Mouse (Mus musculus) 416B (cell line): ENCODE data around the gene Gm42715.
"Not testable (repeated sequence)": the region's sequence is repeated elsewhere in the genome, so short reads cannot be mapped to it uniquely, and the experiment has no call there.

Experiments used
- DNase-seq: peaks from one replicate; pipeline ENCODE4 v3.0.0; 2011; ENCODE audit warnings: low read depth

Gm42715 gene

GRCm38 (mm10) chr7:127498407-127498806 lies 21.0 kb upstream of the Gm42715 start:
- DNase-seq: peak; percentile 72

DNA sequence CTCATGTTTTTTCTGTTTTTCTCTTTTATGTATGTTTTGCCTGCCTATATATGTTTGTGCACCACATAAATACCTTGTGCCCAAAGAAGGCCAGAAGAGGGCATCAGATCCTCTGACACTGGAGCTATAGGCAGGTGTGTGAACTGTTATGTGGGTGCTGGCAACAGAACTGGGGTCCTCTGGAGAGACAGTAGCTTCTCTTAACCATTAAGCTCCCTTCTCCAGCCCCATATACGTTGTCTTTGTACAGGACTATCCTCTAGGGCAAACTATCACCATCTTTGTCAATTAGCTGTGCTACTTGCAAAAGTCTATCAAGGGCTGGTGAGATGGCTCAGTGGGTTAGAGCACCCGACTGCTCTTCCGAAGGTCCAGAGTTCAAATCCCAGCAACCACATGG lies 11.1 kb upstream of the Gm42715 start:
- DNase-seq: no peak

GRCm38 (mm10) chr7:127509830-127510229 lies 9.6 kb upstream of the Gm42715 start:
- not testable (repeated sequence) for DNase-seq

GRCm38 (mm10) chr7:127511241-127511640 lies 8.1 kb upstream of the Gm42715 start:
- DNase-seq: no peak

DNA sequence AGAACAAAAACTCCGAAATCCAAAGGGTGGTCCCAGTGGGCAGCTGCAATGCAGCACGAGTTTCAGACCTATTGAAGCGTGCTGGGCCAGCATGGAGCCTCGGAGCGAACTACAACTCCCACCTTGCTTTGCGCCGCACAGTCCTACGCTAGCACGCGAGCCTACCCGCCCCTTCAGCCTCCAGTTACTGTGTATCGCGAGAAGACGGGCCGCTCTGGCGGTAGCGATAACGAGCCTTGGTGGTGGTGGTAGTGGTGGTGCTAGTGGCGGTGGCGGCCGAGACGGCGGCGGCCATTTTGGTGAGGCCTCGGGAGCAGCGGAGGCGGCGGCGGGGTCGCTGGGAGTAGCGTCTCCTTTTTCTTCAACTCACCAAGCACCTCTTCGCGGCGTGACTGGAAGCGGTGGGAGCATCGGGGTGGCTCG lies 7.6 kb upstream of the Gm42715 start, which contains the start of gene Srcap:
Srcap (plus strand) TSS at position 176 of the 423 bp plus-strand sequence.
- DNase-seq: peak; percentile 99

- peak; percentile 92 for DNase-seq
Measured at GRCm38 (mm10) chr7:127512231-127513015, 7.0 kb upstream of the Gm42715 start.

DNA sequence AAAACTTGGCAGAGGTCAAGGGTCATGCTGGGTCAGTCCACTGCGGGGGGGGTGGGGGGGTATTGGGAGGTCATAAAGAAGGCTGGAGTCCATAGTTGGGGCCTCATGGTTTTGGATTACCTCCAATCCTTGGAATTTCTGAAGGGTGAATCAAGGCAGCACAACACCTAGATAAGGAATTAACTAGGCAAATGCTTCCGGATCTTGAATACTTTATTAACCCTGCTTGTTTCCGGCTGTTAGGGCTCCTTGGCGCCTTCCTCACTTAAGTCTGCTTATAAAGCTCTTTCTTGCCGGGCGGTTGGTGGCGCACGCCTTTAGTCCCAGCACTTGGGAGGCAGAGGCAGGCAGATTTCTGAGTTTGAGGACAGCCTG lies 6.4 kb upstream of the Gm42715 start:
- no peak for DNase-seq

- no peak for DNase-seq
Measured at GRCm38 (mm10) chr7:127513781-127514180, 5.6 kb upstream of the Gm42715 start.

- DNase-seq: no peak
Measured at GRCm38 (mm10) chr7:127515846-127516245, 3.5 kb upstream of the Gm42715 start.

DNA sequence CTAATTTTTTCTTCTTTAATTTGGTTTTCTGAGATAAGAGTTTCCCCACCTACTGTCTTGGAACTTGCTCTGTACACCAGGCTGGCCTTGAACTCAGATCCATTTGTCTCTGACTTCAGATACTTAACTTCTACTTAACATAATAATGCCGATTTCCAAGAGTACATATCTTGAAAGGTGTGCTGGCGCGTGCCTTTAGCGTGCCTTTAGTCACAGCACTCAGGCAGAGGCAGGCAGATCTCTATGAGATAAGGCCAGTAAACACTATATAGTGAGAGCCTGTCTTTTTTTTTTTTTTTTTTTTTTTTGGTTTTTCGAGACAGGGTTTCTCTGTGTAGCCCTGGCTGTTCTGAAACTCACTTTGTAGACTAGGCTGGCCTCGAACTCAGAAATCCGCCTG lies 3.0 kb upstream of the Gm42715 start:
- DNase-seq: no peak

GRCm38 (mm10) chr7:127541671-127542070 lies 22.3 kb downstream of the Gm42715 start:
- no peak for DNase-seq

DNA sequence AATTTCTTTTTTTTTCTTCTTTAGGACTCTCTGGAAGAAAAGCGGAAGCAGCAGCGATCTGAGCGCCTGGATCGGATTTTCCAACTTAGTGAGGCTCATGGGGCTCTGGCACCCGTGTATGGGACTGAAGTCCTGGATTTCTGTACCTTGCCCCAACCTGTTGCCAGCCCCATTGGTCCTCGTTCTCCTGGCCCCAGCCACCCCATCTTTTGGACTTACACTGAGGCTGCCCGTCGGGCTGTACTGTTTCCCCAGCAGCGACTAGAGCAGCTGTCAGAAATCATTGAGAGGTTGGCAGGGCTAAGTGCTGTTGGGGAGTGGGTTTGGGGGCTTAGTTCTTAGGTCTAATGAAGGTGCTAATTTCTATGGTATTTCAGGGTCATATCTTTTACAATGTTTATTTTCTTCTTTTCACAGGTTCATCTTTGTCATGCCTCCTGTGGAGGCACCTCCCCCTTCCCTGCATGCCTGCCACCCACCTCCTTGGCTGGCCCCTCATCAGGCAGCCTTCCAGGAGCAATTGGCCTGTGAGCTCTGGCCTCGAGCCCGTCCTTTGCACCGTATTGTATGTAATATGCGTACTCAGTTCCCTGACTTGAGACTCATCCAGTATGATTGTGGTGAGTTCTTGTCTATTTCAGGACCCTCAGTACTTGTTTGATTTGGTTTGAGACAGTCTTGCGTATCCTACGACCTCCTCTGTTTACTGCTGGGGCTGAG lies 29.9 kb downstream of the Gm42715 start:
- DNase-seq: no peak

DNA sequence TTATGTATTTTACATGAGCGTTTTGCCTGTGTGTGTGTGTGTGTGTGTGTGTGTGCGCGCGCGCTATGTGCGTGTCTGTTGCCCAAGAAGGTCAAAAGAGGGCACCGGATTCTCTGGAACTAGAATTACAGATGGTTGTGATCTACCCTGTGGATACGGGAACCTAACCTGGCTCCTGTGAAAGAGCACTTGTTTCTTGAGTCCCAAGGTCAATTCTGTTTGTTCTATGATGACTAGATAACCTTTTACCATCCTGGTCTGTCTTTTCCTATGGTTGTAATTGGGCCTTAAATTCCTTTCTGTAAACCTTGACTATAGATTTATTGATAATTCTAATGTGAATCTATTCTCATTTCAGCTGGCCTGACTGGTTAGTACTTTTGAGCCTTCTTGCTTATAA lies 32.2 kb downstream of the Gm42715 start:
- DNase-seq: no peak

DNA sequence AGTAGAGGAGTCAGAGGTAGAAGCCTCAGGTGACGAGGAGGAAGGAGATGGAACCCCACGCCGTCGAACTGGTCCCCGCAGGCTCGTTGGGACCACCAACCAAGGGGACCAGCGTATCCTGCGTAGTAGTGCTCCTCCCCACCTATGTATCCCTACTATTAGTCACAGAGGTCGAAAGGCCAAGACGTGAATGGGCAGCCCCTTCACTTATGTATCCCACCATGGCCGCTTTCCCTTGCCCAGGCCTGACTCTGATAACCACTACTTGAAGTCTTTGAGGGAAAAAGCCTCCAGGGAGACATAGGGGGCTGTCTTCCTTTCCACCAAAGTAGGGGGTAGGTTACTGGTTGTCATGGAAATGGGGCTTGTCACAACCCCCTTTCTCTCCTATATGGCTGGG lies 41.2 kb downstream of the Gm42715 start:
- no peak for DNase-seq

GRCm38 (mm10) chr7:127561340-127561858 lies 42.0 kb downstream of the Gm42715 start, which contains the start of gene Tmem265:
TSS of gene Tmem265 (plus strand) at chr7:127561390.
- DNase-seq: no peak

- DNase-seq: no peak
Measured at GRCm38 (mm10) chr7:127564381-127565150, 45.2 kb downstream of the Gm42715 start.

DNA sequence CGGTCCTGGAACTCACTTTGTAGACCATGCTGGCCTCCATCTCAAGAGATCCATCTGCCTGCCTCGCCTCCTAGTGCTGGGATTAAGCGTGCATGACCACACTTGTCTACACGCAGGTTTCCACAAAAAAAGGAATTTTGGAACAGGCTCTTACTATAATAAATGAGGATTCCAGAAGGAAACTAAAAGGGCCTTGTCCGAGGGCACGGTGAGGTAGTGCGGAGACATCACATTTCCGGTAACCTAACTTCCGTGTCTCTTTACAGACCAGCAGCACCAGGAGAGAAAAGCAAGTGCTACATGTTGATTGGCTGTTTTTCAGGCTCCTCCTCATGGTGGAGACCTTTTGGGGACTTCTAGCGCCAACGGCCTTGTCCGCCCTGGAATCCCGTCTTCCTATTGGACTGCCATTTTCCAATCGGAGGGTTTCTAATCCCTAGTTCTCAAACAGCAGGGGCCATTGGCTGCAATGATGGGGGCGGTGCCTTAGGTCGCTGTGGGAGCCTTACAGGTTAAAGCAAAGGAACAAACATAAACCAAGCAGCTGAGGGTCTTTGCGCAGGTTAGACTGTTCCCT lies 53.6 kb downstream of the Gm42715 start, which contains the start of gene Phkg2:
Phkg2 (plus strand) TSS at position 446 of the 577 bp plus-strand sequence.
- peak; percentile 99 for DNase-seq

DNA sequence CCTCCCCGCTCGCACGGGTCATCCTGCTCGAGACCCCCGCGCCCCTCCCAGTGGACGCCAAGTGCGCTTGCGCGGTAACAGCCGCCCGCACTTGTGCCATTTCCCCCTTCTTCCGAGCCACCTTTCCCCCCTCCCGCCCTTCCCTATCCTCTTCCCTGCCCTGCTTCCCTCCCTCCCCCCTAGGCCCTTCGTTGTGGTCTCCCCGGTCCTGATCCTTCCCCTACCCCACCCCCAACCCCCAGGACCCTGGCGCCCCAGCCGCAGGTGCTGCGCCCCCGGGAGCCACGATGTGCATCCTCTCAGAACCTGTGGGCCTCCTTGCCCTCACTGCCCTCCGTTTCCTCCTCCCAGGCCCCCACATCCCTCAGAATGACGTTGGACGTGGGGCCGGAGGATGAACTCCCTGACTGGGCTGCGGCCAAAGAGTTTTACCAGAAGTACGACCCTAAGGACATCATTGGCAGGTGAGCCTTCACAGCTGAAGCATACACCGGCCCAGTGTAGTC lies 54.2 kb downstream of the Gm42715 start:
- DNase-seq: peak; percentile 24

DNA sequence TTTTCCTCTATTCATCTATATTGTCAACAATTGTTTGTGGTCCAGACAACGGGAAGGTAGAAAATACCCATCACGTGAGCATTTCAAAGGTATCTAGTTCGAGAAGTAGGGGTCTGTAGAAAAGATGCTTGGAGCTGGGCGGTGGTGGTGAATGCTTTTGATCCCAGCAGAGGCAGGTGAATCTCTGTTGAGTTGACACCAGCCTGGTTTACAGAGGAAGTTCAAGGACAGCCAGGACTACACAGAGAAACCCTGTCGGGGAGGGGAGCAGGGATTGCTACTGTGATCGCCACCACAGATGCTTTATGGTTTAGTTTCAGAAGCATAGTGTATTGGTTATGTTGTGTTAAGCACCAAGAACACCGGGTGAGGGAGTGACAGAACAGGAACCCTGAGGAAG lies 54.7 kb downstream of the Gm42715 start:
- DNase-seq: peak; percentile 13

DNA sequence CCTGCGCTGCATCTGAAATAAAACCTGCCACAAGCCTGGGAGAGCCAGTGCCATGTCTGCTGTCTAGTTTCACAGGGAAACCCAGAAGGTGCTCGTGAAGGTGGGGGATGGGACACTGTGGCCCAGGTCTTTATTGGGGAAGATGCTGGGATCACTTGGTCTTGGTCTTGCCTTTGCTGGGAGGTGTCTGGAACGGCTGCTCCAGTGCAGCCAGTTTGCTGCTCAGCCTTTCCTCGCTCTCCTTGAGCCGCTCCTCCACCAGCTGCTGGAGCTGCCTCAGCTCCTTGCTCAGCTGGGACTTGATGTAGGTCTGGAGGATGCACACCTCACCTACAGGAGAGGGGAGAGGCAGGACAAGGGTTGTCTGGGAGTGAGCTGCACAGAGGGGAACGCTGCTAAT lies 63.9 kb downstream of the Gm42715 start:
- DNase-seq: no peak

GRCm38 (mm10) chr7:127585031-127585430 lies 65.6 kb downstream of the Gm42715 start:
- DNase-seq: no peak

DNA sequence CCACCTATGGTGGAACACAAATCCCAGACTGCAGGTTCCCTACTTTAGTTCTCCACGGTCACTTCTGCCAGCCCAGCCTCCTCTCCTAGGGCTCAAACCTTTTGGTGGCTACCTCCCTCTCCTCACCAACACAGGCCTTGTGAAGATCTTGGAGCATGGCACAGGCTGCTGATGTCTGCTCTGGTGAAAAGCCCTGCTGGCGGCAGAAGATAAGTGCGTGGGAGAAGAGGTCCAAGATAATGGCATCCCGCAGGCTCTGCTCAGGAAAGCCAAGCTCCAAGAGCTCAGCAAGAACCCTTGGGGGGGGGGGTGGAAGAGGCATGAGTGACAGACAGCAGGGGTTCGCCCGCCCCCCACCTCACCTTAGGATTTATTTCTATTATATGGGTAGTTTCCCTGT lies 66.8 kb downstream of the Gm42715 start:
- no peak for DNase-seq
